Mouse (Mus musculus): ENCODE data around the gene Mcoln2. TPM values are rescaled to one million over a fixed set of nuclear protein-coding genes. Genes with fewer than 3 reads are reported as not detected.

The Mcoln2 gene
- polyA plus RNA-seq, 1 experiment from 2014 or later: 0.36 TPM

DNA sequence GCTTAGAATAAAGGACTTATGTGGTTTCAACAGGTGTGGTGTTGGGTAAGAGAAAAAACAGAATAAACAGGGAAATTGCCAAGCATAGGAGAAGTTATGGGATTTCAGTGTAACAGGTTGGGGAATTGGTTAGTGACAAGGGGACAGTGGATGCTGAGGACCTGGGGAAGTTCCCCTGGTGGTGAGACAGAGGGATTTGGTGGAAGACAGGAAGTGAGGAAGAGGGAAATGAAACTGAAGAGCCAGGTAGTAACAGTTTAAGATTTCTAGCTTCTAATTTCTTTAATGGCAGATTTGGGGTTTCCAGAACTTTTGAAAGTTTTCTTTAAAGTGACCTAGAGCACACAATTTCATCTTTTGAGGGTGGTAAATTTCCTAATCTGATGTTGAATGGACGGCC is 95.0 kb downstream of the Mcoln2 start:
- no peaks in the 10 kb centered on the region for H3K9me3 ChIP-seq
- no peak overlapping the region for H3K4me3 ChIP-seq
- H3K27me3 ChIP-seq: no peaks in the 10 kb centered on the region
- H3K36me3 ChIP-seq: no peaks in the 10 kb centered on the region
- 90% methylated on average over 1 of the region's 1 CpGs for WGBS
- no peak for ATAC-seq (ENCODE audit: low read depth)
- no peak overlapping the region for H3K9ac ChIP-seq
- H3K4me2 ChIP-seq: no peak overlapping the region
- H3K4me1 ChIP-seq (replicated peaks): no peaks in the 10 kb centered on the region
- H3K27ac ChIP-seq (replicated peaks): no peak overlapping the region

Other genes with a start within 250 kb of the Mcoln2 start
- 40.7 and 48.9 TPM in 2 replicates for gene Bcl10, start 227.0 kb upstream of the Mcoln2 start, polyA plus RNA-seq (2015; fragmentation: Nextera tagmentation; extraction: Ambion mirVana)
- 69.0 and 80.3 TPM in 2 replicates for gene 2410004B18Rik, start 211.8 kb upstream of the Mcoln2 start, polyA plus RNA-seq (2015; fragmentation: Nextera tagmentation; extraction: Ambion mirVana)
- gene Syde2, start 162.0 kb upstream of the Mcoln2 start, polyA plus RNA-seq (2015; fragmentation: Nextera tagmentation; extraction: Ambion mirVana): 0.33 and 0.45 TPM in 2 replicates
- 0.07 and 0.40 TPM in 2 replicates for gene Wdr63, start 41.7 kb upstream of the Mcoln2 start, polyA plus RNA-seq (2015; fragmentation: Nextera tagmentation; extraction: Ambion mirVana)
- 0.24 and 0.32 TPM in 2 replicates for gene Mcoln3, start 32.4 kb upstream of the Mcoln2 start, polyA plus RNA-seq (2015; fragmentation: Nextera tagmentation; extraction: Ambion mirVana)
- 0.92 and 1.5 TPM in 2 replicates for gene Lpar3, start 71.1 kb downstream of the Mcoln2 start, polyA plus RNA-seq (2015; fragmentation: Nextera tagmentation; extraction: Ambion mirVana)